Mouse (Mus musculus) heart, embryonic 10.5 days (tissue): ENCODE results near the gene Hcar1. TPM values are rescaled to one million over a fixed set of nuclear protein-coding genes. Genes with fewer than 3 reads are reported as not detected.

Source experiments
- DNase-seq: peaks from one replicate; pipeline ENCODE4 v3.0.0-alpha.2; 2017; ENCODE audit warnings: low spot score
- H3K27ac ChIP-seq: fragments of 300-500 bp; sonication (generic); 2 replicates; pipeline ENCODE4 v1.5.1; 2016; ENCODE audit warnings: mild to moderate bottlenecking
- H3K27me3 ChIP-seq: fragments of 300-500 bp; sonication (generic); 2 replicates; pipeline ENCODE4 v1.6.1; 2016; ENCODE audit warnings: mild to moderate bottlenecking; ENCODE audit not compliant: poor library complexity, insufficient read depth, severe bottlenecking
- H3K36me3 ChIP-seq: fragments of 300-500 bp; sonication (generic); 2 replicates; pipeline ENCODE4 v1.6.1; 2016; ENCODE audit warnings: mild to moderate bottlenecking, moderate library complexity
- H3K4me1 ChIP-seq: fragments of 300-500 bp; sonication (generic); 2 replicates; pipeline ENCODE4 v1.6.1; 2016; ENCODE audit warnings: mild to moderate bottlenecking
- H3K4me3 ChIP-seq: fragments of 300-500 bp; sonication (generic); 2 replicates; pipeline ENCODE4 v1.5.1; 2016; ENCODE audit warnings: mild to moderate bottlenecking, moderate library complexity
- H3K9me3 ChIP-seq: fragments of 300-500 bp; sonication (generic); 2 replicates; pipeline ENCODE4 v1.6.1; 2016; ENCODE audit warnings: mild to moderate bottlenecking, moderate library complexity
- WGBS: fragments of 180-500 bp; shearing (Covaris S2); methylation state at CpG from one replicate; pipeline ENCODE4 v1.1.7; 2016; 5-methylcytosine and 5-hydroxymethylcytosine counted together
- polyA plus RNA-seq: library from polyadenylated mRNA; unstranded; fragments of >200 nt; fragmentation: Nextera tagmentation; extraction: Ambion mirVana; gene quantifications from 2 replicates; pipeline ENCODE4 v1.2.1, GENCODE M21; 2016

The Hcar1 gene
- polyA plus RNA-seq, 1 experiment from 2014 or later, result not detected

- WGBS, result 76% methylated on average over 5 of the region's 5 CpGs
- no peaks in the 10 kb centered on the region for H3K36me3 ChIP-seq
These were observed 11.2 kb upstream of the Hcar1 start for GRCm38 (mm10) chr5:123890987-123891386.

GRCm38 (mm10) chr5:123890312-123890711 is 10.5 kb upstream of the Hcar1 start:
- Histone ChIP-seq H3K27ac (no peak overlapping the region), H3K4me1 (no peaks in the 10 kb centered on the region), H3K9me3 (no peaks in the 10 kb centered on the region), H3K4me3 (no peak overlapping the region), H3K36me3 (no peaks in the 10 kb centered on the region), H3K27me3 (no peaks in the 10 kb centered on the region)
- WGBS, result 68% methylated on average over 2 of the region's 2 CpGs
- no peak for DNase-seq

More at GRCm38 (mm10) chr5:123890987-123891386, 11.2 kb upstream of the Hcar1 start:
- Histone ChIP-seq H3K27ac (no peak overlapping the region), H3K27me3 (no peaks in the 10 kb centered on the region), H3K4me3 (no peak overlapping the region), H3K4me1 (no peaks in the 10 kb centered on the region), H3K9me3 (no peaks in the 10 kb centered on the region)
- no peak for DNase-seq

GRCm38 (mm10) chr5:123886365-123886764 is 6.5 kb upstream of the Hcar1 start:
- no peaks in the 10 kb centered on the region; the same call in 1 of the 2 replicates for H3K4me1 ChIP-seq
- H3K4me3 ChIP-seq, result no peak overlapping the region
- no peak for DNase-seq
- no peak overlapping the region for H3K27ac ChIP-seq
- no peaks in the 10 kb centered on the region for H3K9me3 ChIP-seq
- 76% methylated on average over 3 of the region's 3 CpGs for WGBS
- no peaks in the 10 kb centered on the region; the same call in 1 of the 2 replicates for H3K27me3 ChIP-seq
- H3K36me3 ChIP-seq, result no peaks in the 10 kb centered on the region

- Histone ChIP-seq H3K9me3 (no peaks in the 10 kb centered on the region), H3K4me1 (peaks cover 3% of the 10 kb centered on the region; the same call in 1 of the 2 replicates), H3K27ac (no peak overlapping the region), H3K4me3 (no peak overlapping the region), H3K27me3 (no peaks in the 10 kb centered on the region; the same call in 1 of the 2 replicates), H3K36me3 (no peaks in the 10 kb centered on the region)
- WGBS, result 70% methylated on average over 10 of the region's 10 CpGs
- no peak for DNase-seq
These were observed 4.5 kb upstream of the Hcar1 start for GRCm38 (mm10) chr5:123884332-123884731.

GRCm38 (mm10) chr5:123883891-123884290 is 4.1 kb upstream of the Hcar1 start:
- Histone ChIP-seq H3K4me3 (no peak overlapping the region), H3K4me1 (peaks cover 3% of the 10 kb centered on the region; the same call in 1 of the 2 replicates), H3K36me3 (no peaks in the 10 kb centered on the region), H3K27me3 (no peaks in the 10 kb centered on the region; the same call in 1 of the 2 replicates), H3K27ac (no peak overlapping the region), H3K9me3 (no peaks in the 10 kb centered on the region)
- DNase-seq, result no peak
- 76% methylated on average over 7 of the region's 7 CpGs for WGBS

GRCm38 (mm10) chr5:123880778-123881177 is 958 bp upstream of the Hcar1 start:
- H3K36me3 ChIP-seq, result no peaks in the 10 kb centered on the region
- no peak for DNase-seq
- no peak overlapping the region for H3K4me3 ChIP-seq
- H3K4me1 ChIP-seq, result peaks cover 3% of the 10 kb centered on the region; the same call in 1 of the 2 replicates
- H3K27ac ChIP-seq, result no peak overlapping the region
- WGBS, result 72% methylated on average over 12 of the region's 14 CpGs
- no peaks in the 10 kb centered on the region; the same call in 1 of the 2 replicates for H3K27me3 ChIP-seq
- H3K9me3 ChIP-seq, result no peaks in the 10 kb centered on the region

- 69% methylated on average over 14 of the region's 14 CpGs for WGBS
- Histone ChIP-seq H3K4me1 (peaks cover 3% of the 10 kb centered on the region; the same call in 1 of the 2 replicates), H3K27me3 (no peaks in the 10 kb centered on the region; the same call in 1 of the 2 replicates), H3K36me3 (no peaks in the 10 kb centered on the region), H3K4me3 (no peak overlapping the region), H3K9me3 (no peaks in the 10 kb centered on the region), H3K27ac (no peak overlapping the region)
- no peak for DNase-seq
These were observed 1.8 kb downstream of the Hcar1 start for GRCm38 (mm10) chr5:123878056-123878455.

GRCm38 (mm10) chr5:123874177-123874576 is 5.6 kb downstream of the Hcar1 start:
- Histone ChIP-seq H3K27me3 (no peaks in the 10 kb centered on the region), H3K4me1 (no peaks in the 10 kb centered on the region), H3K4me3 (no peak overlapping the region), H3K36me3 (no peaks in the 10 kb centered on the region), H3K27ac (no peak overlapping the region), H3K9me3 (no peaks in the 10 kb centered on the region)
- DNase-seq, result no peak
- WGBS, result 75% methylated on average over 5 of the region's 5 CpGs

GRCm38 (mm10) chr5:123869615-123870014 is 10.2 kb downstream of the Hcar1 start:
- no peaks in the 10 kb centered on the region for H3K4me1 ChIP-seq
- no peaks in the 10 kb centered on the region for H3K27me3 ChIP-seq
- no peak for DNase-seq
- H3K9me3 ChIP-seq, result no peaks in the 10 kb centered on the region
- no peak overlapping the region for H3K4me3 ChIP-seq
- H3K27ac ChIP-seq, result no peak overlapping the region
- H3K36me3 ChIP-seq, result no peaks in the 10 kb centered on the region
- WGBS, result 84% methylated on average over 4 of the region's 4 CpGs

- 88% methylated on average over 4 of the region's 4 CpGs for WGBS
- H3K36me3 ChIP-seq, result no peaks in the 10 kb centered on the region
- no peak overlapping the region for H3K27ac ChIP-seq
- no peak overlapping the region for H3K4me3 ChIP-seq
- no peaks in the 10 kb centered on the region for H3K9me3 ChIP-seq
- H3K4me1 ChIP-seq, result no peaks in the 10 kb centered on the region
- no peak for DNase-seq
- no peaks in the 10 kb centered on the region for H3K27me3 ChIP-seq
These were observed 13.4 kb downstream of the Hcar1 start for GRCm38 (mm10) chr5:123866457-123866856.

GRCm38 (mm10) chr5:123865365-123865764 is 14.5 kb downstream of the Hcar1 start, which contains the start of gene Hcar2:
Gene Hcar2, minus strand, starts transcription at chr5:123865499.
- no peaks in the 10 kb centered on the region for H3K9me3 ChIP-seq
- H3K4me1 ChIP-seq, result no peaks in the 10 kb centered on the region
- WGBS, result 84% methylated on average over 12 of the region's 12 CpGs
- no peak within 1 kb of the TSS for H3K4me3 ChIP-seq
- H3K27me3 ChIP-seq, result no peaks in the 10 kb centered on the region
- no peak for DNase-seq
- H3K36me3 ChIP-seq, result no peaks in the 10 kb centered on the region
- H3K27ac ChIP-seq, result no peak within 1 kb of the TSS

GRCm38 (mm10) chr5:123863934-123864333 is 15.9 kb downstream of the Hcar1 start:
- DNase-seq, result no peak
- Histone ChIP-seq H3K4me3 (no peak overlapping the region), H3K27me3 (no peaks in the 10 kb centered on the region), H3K27ac (no peak overlapping the region), H3K9me3 (no peaks in the 10 kb centered on the region), H3K36me3 (no peaks in the 10 kb centered on the region), H3K4me1 (no peaks in the 10 kb centered on the region)
- 80% methylated on average over 14 of the region's 14 CpGs for WGBS

- H3K4me1 ChIP-seq, result no peaks in the 10 kb centered on the region
- no peak overlapping the region for H3K4me3 ChIP-seq
- no peaks in the 10 kb centered on the region for H3K27me3 ChIP-seq
- no peaks in the 10 kb centered on the region for H3K9me3 ChIP-seq
- 75% methylated on average over 15 of the region's 15 CpGs for whole genome bisulfite sequencing
- no peaks in the 10 kb centered on the region for H3K36me3 ChIP-seq
- H3K27ac ChIP-seq, result no peak overlapping the region
- DNase-seq, result no peak
These were observed 17.2 kb downstream of the Hcar1 start for GRCm38 (mm10) chr5:123862374-123863350.
